Mouse (Mus musculus): ENCODE results near the gene Olfr447. TPM values are rescaled to one million over a fixed set of nuclear protein-coding genes. Genes with fewer than 3 reads are reported as not detected.

Gene Olfr447
- polyA plus RNA-seq, 1 experiment from 2014 or later, result not detected

Other genes with a start within 250 kb of the Olfr447 start
- gene Tcaf1, start 198.8 kb upstream of the Olfr447 start, polyA plus RNA-seq (2014; fragmentation: Nextera tagmentation; extraction: Ambion mirVana), result 50.9 and 52.2 TPM in 2 replicates
- gene Olfr453, start 169.5 kb upstream of the Olfr447 start, polyA plus RNA-seq (2014; fragmentation: Nextera tagmentation; extraction: Ambion mirVana), result not detected in 2 replicates
- gene Olfr38, start 152.5 kb upstream of the Olfr447 start, polyA plus RNA-seq (2014; fragmentation: Nextera tagmentation; extraction: Ambion mirVana), result not detected in 2 replicates
- gene Olfr452, start 123.8 kb upstream of the Olfr447 start, polyA plus RNA-seq (2014; fragmentation: Nextera tagmentation; extraction: Ambion mirVana), result not detected in 2 replicates
- gene Olfr450, start 96.9 kb upstream of the Olfr447 start, polyA plus RNA-seq (2014; fragmentation: Nextera tagmentation; extraction: Ambion mirVana), result not detected in 2 replicates
- gene Olfr449, start 74.5 kb upstream of the Olfr447 start, polyA plus RNA-seq (2014; fragmentation: Nextera tagmentation; extraction: Ambion mirVana), result not detected in 2 replicates
- not detected in 2 replicates for gene Olfr448, start 18.4 kb upstream of the Olfr447 start, polyA plus RNA-seq (2014; fragmentation: Nextera tagmentation; extraction: Ambion mirVana)
- gene Olfr446, start 12.5 kb downstream of the Olfr447 start, polyA plus RNA-seq (2014; fragmentation: Nextera tagmentation; extraction: Ambion mirVana), result not detected in 2 replicates
- not detected in 2 replicates for gene Olfr444, start 40.2 kb downstream of the Olfr447 start, polyA plus RNA-seq (2014; fragmentation: Nextera tagmentation; extraction: Ambion mirVana)
- not detected in 2 replicates for gene Olfr441, start 197.5 kb downstream of the Olfr447 start, polyA plus RNA-seq (2014; fragmentation: Nextera tagmentation; extraction: Ambion mirVana)
- gene Olfr237-ps1, start 237.7 kb downstream of the Olfr447 start, polyA plus RNA-seq (2014; fragmentation: Nextera tagmentation; extraction: Ambion mirVana), result not detected in 2 replicates

Measured in heart, embryonic 14.5 days (tissue).